ENCODE assay signal across 20 mouse cellular contexts in the genomic region with DNA sequence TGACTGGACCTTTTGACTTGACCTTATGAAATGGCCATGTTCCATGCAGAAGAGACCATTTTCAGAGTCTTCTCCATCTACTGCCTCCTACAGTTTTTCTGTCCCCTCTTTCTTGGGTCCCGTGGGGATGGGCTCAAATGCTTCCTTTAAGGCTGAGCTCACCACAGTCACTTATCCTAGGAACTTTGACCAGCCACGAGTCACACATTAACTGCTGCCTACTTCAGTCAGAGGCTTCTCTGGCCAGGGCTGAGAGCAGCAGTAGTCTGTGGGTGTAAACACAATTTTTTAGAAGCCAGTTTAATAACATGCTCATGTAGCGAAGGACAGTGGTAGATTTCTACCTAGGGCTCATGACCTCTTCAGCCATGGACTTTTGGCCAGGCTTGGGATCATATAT.
DNase-seq lines count a peak whose midpoint lies in the region; ATAC-seq and TF ChIP-seq lines count a peak whose summit lies in the region.
"Had no signal": no experiment of that assay in that cellular context is flagged by ENCODE, and none has a peak within 500 bp of the region (broad histone marks: within the 10 kb centered on the region; RNA-seq: fewer than 3 reads in every experiment).

No protein-coding gene starts in this region.

- intact Hi-C loops in heart, adult 2 months (cut with DNase I) = no loop called here

- no peak for TF ChIP-seq EP300 in heart, adult 2 months (IDR thresholded peaks at IDR 0.05; ENCODE audit: insufficient read depth, low read depth, low read length)

- DNase-seq in heart, adult 2 months = no peak
- DNase-seq in heart, adult 9 months (ENCODE audit: low spot score in 2 of 2) = no peak
- DNase-seq in liver, adult 2 months (ENCODE audit: extremely low read depth, low read depth, low spot score) = peak; percentile 87
- peak; percentile 47 for DNase-seq in kidney, postnatal 10 days
- no peak for DNase-seq in layer of hippocampus, adult 11-12 months (ENCODE audit: low spot score)
- DNase-seq in thymus, postnatal 10 days (ENCODE audit: low spot score in 2 of 2) = no peak
- DNase-seq in urinary bladder, postnatal 10 days (ENCODE audit: low spot score) = no peak
- DNase-seq: adrenal gland, postnatal 36 days; cerebellum, adult 8-10 months; lung, postnatal 10 days had no signal

- peaks cover 1% of the 10 kb centered on the region for H3K4me1 ChIP-seq in heart, adult 2 months (ENCODE audit: control insufficient read depth, insufficient read depth, low read length)
- H3K4me1 ChIP-seq in liver, adult 2 months (ENCODE audit: control insufficient read depth, insufficient read depth, low read length) = peaks cover 13% of the 10 kb centered on the region
- H3K4me1 ChIP-seq in liver, embryonic 12.5 days = peaks cover 2% of the 10 kb centered on the region; the same call in 1 of the 2 replicates
- H3K4me1 ChIP-seq: forebrain, embryonic 15.5 days; hindbrain, embryonic 12.5 days; limb, embryonic 15.5 days; midbrain, embryonic 15.5 days had no signal

- ATAC-seq in liver, embryonic 12.5 days = no peak
- ATAC-seq: CD4-positive, CD25-positive, alpha-beta regulatory T cell, adult 4 months; forebrain, embryonic 15.5 days; inflammation-experienced regulatory T-cells, adult 6 months; midbrain, embryonic 15.5 days had no signal

- H3K79me2 ChIP-seq in heart, adult 2 months (replicated peaks; ENCODE audit: control insufficient read depth, insufficient read depth, low read length) = no peaks in the 10 kb centered on the region; the same call in 1 of the 2 replicates
- H3K79me2 ChIP-seq in liver, adult 2 months (ENCODE audit: control insufficient read depth, insufficient read depth, low read length) = no peaks in the 10 kb centered on the region

- WGBS in heart, adult 2 months = 60% methylated on average over 3 of the region's 3 CpGs
- 15% methylated on average over 3 of the region's 3 CpGs for WGBS in liver, adult 2 months
- 55% methylated on average over 3 of the region's 3 CpGs for WGBS in liver, embryonic 12.5 days (ENCODE audit: insufficient replicate concordance)

- TF ChIP-seq CTCF in heart, adult 2 months (IDR thresholded peaks at IDR 0.05) = no peak
- TF ChIP-seq CTCF in liver, adult 2 months (IDR thresholded peaks at IDR 0.05; ENCODE audit: low read depth, low read length) = no peak

- no peak overlapping the region for H3K9ac ChIP-seq in heart, adult 2 months (ENCODE audit: low read depth, low read length)
- no peak overlapping the region for H3K9ac ChIP-seq in liver, adult 2 months (ENCODE audit: low read depth, low read length)
- H3K9ac ChIP-seq in liver, embryonic 12.5 days = no peak overlapping the region
- H3K9ac ChIP-seq: forebrain, embryonic 15.5 days; hindbrain, embryonic 12.5 days; limb, embryonic 15.5 days; midbrain, embryonic 15.5 days had no signal

- H3K27me3 ChIP-seq in heart, adult 2 months (ENCODE audit: control insufficient read depth, insufficient read depth, low read length) = no peaks in the 10 kb centered on the region
- H3K27me3 ChIP-seq in liver, adult 2 months (ENCODE audit: control insufficient read depth, insufficient read depth, low read length) = no peaks in the 10 kb centered on the region
- H3K27me3 ChIP-seq in liver, embryonic 12.5 days (replicated peaks) = no peaks in the 10 kb centered on the region
- H3K27me3 ChIP-seq: forebrain, embryonic 15.5 days; hindbrain, embryonic 12.5 days; limb, embryonic 15.5 days; megakaryocyte, embryonic 14.5 days; midbrain, embryonic 15.5 days had no signal

- peaks cover 7% of the 10 kb centered on the region; the same call in 1 of the 2 replicates for H3K36me3 ChIP-seq in heart, adult 2 months (ENCODE audit: control insufficient read depth, insufficient read depth, low read length)
- no peaks in the 10 kb centered on the region for H3K36me3 ChIP-seq in liver, adult 2 months (ENCODE audit: control insufficient read depth, insufficient read depth, low read length)
- no peaks in the 10 kb centered on the region for H3K36me3 ChIP-seq in liver, embryonic 12.5 days
- H3K36me3 ChIP-seq: forebrain, embryonic 15.5 days; G1E; hindbrain, embryonic 12.5 days; limb, embryonic 15.5 days; midbrain, embryonic 15.5 days had no signal

- no peak for TF ChIP-seq POLR2A in heart, adult 2 months (IDR thresholded peaks at IDR 0.05; ENCODE audit: insufficient read depth, low read depth, low read length)
- no peak for TF ChIP-seq POLR2A in liver, adult 2 months (IDR thresholded peaks at IDR 0.05; ENCODE audit: extremely low read depth, insufficient read depth, low read length)

- peak overlapping the region; percentile 66; the same call in 1 of the 2 replicates for H3K27ac ChIP-seq in heart, adult 2 months
- H3K27ac ChIP-seq in liver, adult 2 months (replicated peaks; ENCODE audit: insufficient read depth, low read depth, low read length) = peak overlapping the region; percentile 55
- H3K27ac ChIP-seq in liver, embryonic 12.5 days = no peak overlapping the region
- H3K27ac ChIP-seq: forebrain, embryonic 15.5 days; hindbrain, embryonic 12.5 days; limb, embryonic 15.5 days; midbrain, embryonic 15.5 days had no signal

- H3K4me2 ChIP-seq in liver, embryonic 12.5 days = no peak overlapping the region
- H3K4me2 ChIP-seq: forebrain, embryonic 15.5 days; hindbrain, embryonic 12.5 days; limb, embryonic 15.5 days; midbrain, embryonic 15.5 days had no signal

- no peak overlapping the region for H3K4me3 ChIP-seq in heart, adult 2 months
- H3K4me3 ChIP-seq in liver, adult 2 months (ENCODE audit: insufficient read depth, low read depth, low read length) = no peak overlapping the region
- no peak overlapping the region for H3K4me3 ChIP-seq in liver, embryonic 12.5 days
- H3K4me3 ChIP-seq: erythroblast, embryonic 14.5 days; forebrain, embryonic 15.5 days; hindbrain, embryonic 12.5 days; limb, embryonic 15.5 days; megakaryocyte, embryonic 14.5 days; midbrain, embryonic 15.5 days had no signal

- H3K9me3 ChIP-seq in liver, embryonic 12.5 days (replicated peaks) = no peaks in the 10 kb centered on the region
- H3K9me3 ChIP-seq: forebrain, embryonic 15.5 days; hindbrain, embryonic 12.5 days; limb, embryonic 15.5 days; megakaryocyte, embryonic 14.5 days; midbrain, embryonic 15.5 days had no signal

Comparison
In these comparisons a context has a peak if more than half of its experiments do, and no peak if none do; other contexts are left out.
1. DNase-seq: peak in liver, adult 2 months (single experiment) and kidney, postnatal 10 days (single experiment); none in heart, adult 2 months (0 of 2), heart, adult 9 months (0 of 2), layer of hippocampus, adult 11-12 months (single experiment), thymus, postnatal 10 days (0 of 2) and urinary bladder, postnatal 10 days (single experiment).